Mouse (Mus musculus) neural tube, embryonic 13.5 days (tissue): ENCODE measurements around the gene Tbc1d14. TPM values are rescaled to one million over a fixed set of nuclear protein-coding genes. Genes with fewer than 3 reads are reported as not detected.
A peak's percentile ranks its signal among the peaks of the same experiment; 100 is the strongest.

Source experiments
- ATAC-seq: fragments of 200-750 bp; cut with Nextera tagmentation; 2 replicates; pipeline ENCODE4 v1.8.0; 2017; ENCODE audit warnings: low read depth, mild to moderate bottlenecking, moderate TSS enrichment, moderate library complexity
- H3K27ac ChIP-seq: fragments of 300-500 bp; sonication (generic); replicated peaks from 2 replicates; pipeline ENCODE4 v1.5.1; 2015; ENCODE audit warnings: moderate library complexity, mild to moderate bottlenecking, inconsistent platforms
- H3K27me3 ChIP-seq: fragments of 300-500 bp; sonication (generic); 2 replicates; pipeline ENCODE4 v1.6.1; 2015; ENCODE audit warnings: mild to moderate bottlenecking, inconsistent platforms
- H3K36me3 ChIP-seq: fragments of 300-500 bp; sonication (generic); 2 replicates; pipeline ENCODE4 v1.6.1; 2015; ENCODE audit warnings: mild to moderate bottlenecking, inconsistent platforms
- H3K4me1 ChIP-seq: fragments of 300-500 bp; sonication (generic); replicated peaks from 2 replicates; pipeline ENCODE4 v1.6.1; 2015; ENCODE audit warnings: inconsistent platforms
- H3K4me2 ChIP-seq: fragments of 300-500 bp; sonication (generic); 2 replicates; pipeline ENCODE4 v1.6.1; 2015; ENCODE audit warnings: inconsistent platforms, mild to moderate bottlenecking, moderate library complexity
- H3K4me3 ChIP-seq: fragments of 300-500 bp; sonication (generic); 2 replicates; pipeline ENCODE4 v1.5.1; 2015; ENCODE audit warnings: mild to moderate bottlenecking, inconsistent platforms
- H3K9ac ChIP-seq: fragments of 300-500 bp; sonication (generic); 2 replicates; pipeline ENCODE4 v1.6.1; 2015; ENCODE audit warnings: moderate library complexity, mild to moderate bottlenecking, inconsistent platforms
- H3K9me3 ChIP-seq: fragments of 300-500 bp; sonication (generic); 2 replicates; pipeline ENCODE4 v1.6.1; 2016; ENCODE audit warnings: inconsistent platforms
- WGBS: fragments of 180-500 bp; shearing (Covaris S2); methylation state at CpG from one replicate; pipeline ENCODE4 v1.1.7; 2015; 5-methylcytosine and 5-hydroxymethylcytosine counted together
- polyA plus RNA-seq: library from polyadenylated mRNA; unstranded; fragments of >200 nt; fragmentation: Nextera tagmentation; extraction: Ambion mirVana; gene quantifications from 2 replicates; pipeline ENCODE4 v1.2.1, GENCODE M21; 2015

Tbc1d14 gene
- polyA plus RNA-seq, 1 experiment from 2014 or later = 64.0 TPM

- H3K27ac ChIP-seq = no peak overlapping the region
- H3K9me3 ChIP-seq = no peaks in the 10 kb centered on the region
- ATAC-seq = no peak
- no peaks in the 10 kb centered on the region for H3K27me3 ChIP-seq
- no peak overlapping the region for H3K4me2 ChIP-seq
- no peak overlapping the region for H3K9ac ChIP-seq
- H3K4me1 ChIP-seq = no peaks in the 10 kb centered on the region
- 92% methylated on average over 1 of the region's 1 CpGs for WGBS
- H3K4me3 ChIP-seq = no peak overlapping the region
- H3K36me3 ChIP-seq = no peaks in the 10 kb centered on the region
Measured at GRCm38 (mm10) chr5:36544765-36545164, 48.3 kb downstream of the Tbc1d14 start.

DNA sequence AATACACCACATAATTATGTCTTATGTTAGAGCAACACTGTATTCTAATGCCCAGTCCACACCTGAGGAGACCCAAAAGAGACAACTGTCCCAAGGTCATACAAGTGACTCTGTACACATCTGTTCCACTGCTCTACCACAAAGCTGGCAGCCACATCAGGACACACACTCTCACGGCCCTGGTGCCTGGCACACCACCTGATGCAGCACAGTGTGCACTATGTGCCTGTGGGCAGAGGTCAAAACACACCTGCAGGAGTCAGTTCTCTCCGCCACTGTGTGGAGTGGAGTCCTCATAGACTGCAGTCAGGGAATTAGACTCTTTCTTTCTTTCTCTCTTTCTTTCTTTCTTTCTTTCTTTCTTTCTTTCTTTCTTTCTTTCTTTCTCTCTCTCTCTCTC is 52.1 kb downstream of the Tbc1d14 start:
- 88% methylated on average over 2 of the region's 2 CpGs for WGBS
- Histone ChIP-seq H3K4me1 (no peaks in the 10 kb centered on the region), H3K4me2 (no peak overlapping the region), H3K9ac (no peak overlapping the region), H3K27ac (no peak overlapping the region), H3K27me3 (no peaks in the 10 kb centered on the region), H3K4me3 (no peak overlapping the region), H3K36me3 (no peaks in the 10 kb centered on the region), H3K9me3 (no peaks in the 10 kb centered on the region)
- no peak for ATAC-seq

- Histone ChIP-seq H3K4me2 (no peak overlapping the region), H3K27me3 (no peaks in the 10 kb centered on the region), H3K4me3 (no peak overlapping the region), H3K9ac (no peak overlapping the region), H3K27ac (no peak overlapping the region), H3K9me3 (no peaks in the 10 kb centered on the region), H3K36me3 (no peaks in the 10 kb centered on the region), H3K4me1 (no peaks in the 10 kb centered on the region)
- 48% methylated on average over 4 of the region's 4 CpGs for WGBS
- ATAC-seq = no peak
Measured at GRCm38 (mm10) chr5:36538576-36539187, 54.4 kb downstream of the Tbc1d14 start.

DNA sequence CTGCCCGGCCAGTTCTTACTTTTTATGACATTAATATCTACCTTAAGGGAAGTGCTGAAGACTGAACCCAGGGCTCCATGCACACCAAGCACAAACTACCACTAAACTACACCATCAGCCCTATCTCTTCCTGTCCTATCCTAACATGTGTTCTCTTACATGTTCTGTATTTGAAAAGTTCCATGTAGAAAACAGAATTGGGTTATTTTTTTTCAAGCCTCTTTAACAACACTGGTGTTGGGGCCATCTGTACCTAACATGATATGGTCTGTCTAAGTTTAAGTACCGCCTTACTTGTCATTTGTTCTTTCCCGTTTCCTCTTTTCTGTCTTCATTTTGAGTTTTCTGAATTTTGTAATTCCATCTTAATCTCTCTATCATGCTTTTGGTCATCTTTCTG is 56.7 kb downstream of the Tbc1d14 start:
- Histone ChIP-seq H3K27ac (no peak overlapping the region), H3K36me3 (no peaks in the 10 kb centered on the region), H3K9ac (no peak overlapping the region), H3K27me3 (no peaks in the 10 kb centered on the region), H3K4me2 (no peak overlapping the region), H3K4me3 (no peak overlapping the region), H3K4me1 (no peaks in the 10 kb centered on the region), H3K9me3 (no peaks in the 10 kb centered on the region)
- 92% methylated on average over 3 of the region's 3 CpGs for WGBS
- ATAC-seq = no peak

GRCm38 (mm10) chr5:36535438-36536176 is 57.5 kb downstream of the Tbc1d14 start:
- Histone ChIP-seq H3K36me3 (no peaks in the 10 kb centered on the region), H3K9ac (no peak overlapping the region), H3K4me3 (no peak overlapping the region), H3K9me3 (no peaks in the 10 kb centered on the region), H3K4me1 (peaks cover 4% of the 10 kb centered on the region), H3K27me3 (no peaks in the 10 kb centered on the region), H3K4me2 (no peak overlapping the region), H3K27ac (no peak overlapping the region)
- whole genome bisulfite sequencing = 88% methylated on average over 6 of the region's 6 CpGs
- no peak for ATAC-seq

DNA sequence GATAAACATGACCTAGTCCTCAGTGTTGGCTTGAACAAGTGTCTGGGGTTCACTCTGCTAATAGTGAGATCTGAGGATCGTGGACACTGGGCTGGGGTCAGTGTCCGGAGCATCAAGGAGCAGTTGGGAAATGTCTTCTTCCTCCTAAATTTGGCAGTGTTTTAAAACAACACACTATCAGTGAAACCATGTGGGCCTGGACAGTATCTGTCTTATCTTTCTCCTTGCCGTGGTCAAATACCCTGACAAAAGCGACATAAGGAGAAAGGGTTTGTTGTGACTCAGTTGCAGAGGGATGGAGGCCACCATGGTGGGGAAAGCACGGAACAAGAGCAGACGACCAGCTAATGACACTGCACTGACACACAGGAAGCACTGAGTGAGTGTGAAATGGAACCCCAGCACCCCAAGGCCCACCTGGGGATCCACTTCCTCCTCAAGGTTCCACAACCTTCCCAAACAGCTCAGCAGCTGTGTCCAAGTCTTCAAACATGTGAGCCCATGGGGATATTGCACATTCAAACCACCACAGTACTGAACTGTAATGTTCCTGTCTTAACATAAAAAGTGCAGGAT is 58.5 kb downstream of the Tbc1d14 start:
- 87% methylated on average over 6 of the region's 6 CpGs for WGBS

DNA sequence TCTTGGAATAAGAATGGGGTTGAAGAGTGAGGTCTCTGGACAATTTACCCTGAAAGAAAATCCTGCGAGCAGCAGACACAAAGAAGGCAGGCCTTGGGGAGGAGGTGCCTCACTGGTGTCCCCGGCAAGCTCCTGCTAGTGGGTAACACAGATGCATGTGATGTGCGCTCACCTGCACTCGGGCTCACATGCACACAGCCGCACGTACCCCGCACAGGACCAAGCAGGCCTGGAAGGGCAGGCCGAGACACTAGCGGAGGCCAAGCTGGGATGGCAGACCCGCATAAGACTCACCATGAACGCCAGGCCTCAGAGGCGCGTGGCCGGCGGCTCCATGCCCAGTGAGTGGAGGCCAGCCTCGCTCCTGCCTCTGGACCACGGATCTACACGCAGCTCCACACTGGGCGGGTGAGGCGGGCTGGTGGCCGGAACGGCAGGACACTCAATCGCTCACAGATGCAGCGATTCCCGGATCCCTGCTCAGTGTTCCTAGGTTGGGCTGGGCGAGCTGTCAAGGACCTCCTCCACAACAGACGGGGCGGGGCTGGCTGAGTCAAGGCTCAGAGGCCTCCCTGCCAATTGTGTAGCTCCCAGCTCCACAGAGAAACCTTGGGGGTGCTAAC is 62.8 kb downstream of the Tbc1d14 start:
- WGBS = under 1% methylated on average over 28 of the region's 28 CpGs
- H3K4me2 ChIP-seq = peak overlapping the region; percentile 89
- H3K36me3 ChIP-seq = 0 out of 2 replicates have a peak, but pooled peaks cover 5% of the 10 kb centered on the region
- H3K9ac ChIP-seq = peak overlapping the region; percentile 95
- ATAC-seq = peak; percentile 96
- H3K27ac ChIP-seq = peak overlapping the region; percentile 89
- H3K4me3 ChIP-seq = peak overlapping the region; percentile 94
- no peaks in the 10 kb centered on the region for H3K27me3 ChIP-seq
- H3K9me3 ChIP-seq = no peaks in the 10 kb centered on the region
- H3K4me1 ChIP-seq = peaks cover 38% of the 10 kb centered on the region

More for the DNA sequence above, 58.5 kb downstream of the Tbc1d14 start:
- Histone ChIP-seq H3K9me3 (no peaks in the 10 kb centered on the region), H3K4me2 (no peak overlapping the region), H3K36me3 (no peaks in the 10 kb centered on the region), H3K9ac (no peak overlapping the region), H3K27me3 (no peaks in the 10 kb centered on the region), H3K27ac (no peak overlapping the region), H3K4me3 (no peak overlapping the region), H3K4me1 (peaks cover 9% of the 10 kb centered on the region)
- no peak for ATAC-seq

- WGBS = 11% methylated on average over 5 of the region's 5 CpGs
- H3K4me3 ChIP-seq = peak overlapping the region; percentile 94
- H3K36me3 ChIP-seq = peaks cover 8% of the 10 kb centered on the region; the same call in 1 of the 2 replicates
- ATAC-seq = no peak; the same call in 1 of the 2 replicates
- H3K27me3 ChIP-seq = no peaks in the 10 kb centered on the region
- H3K4me2 ChIP-seq = peak overlapping the region; percentile 89
- H3K9ac ChIP-seq = peak overlapping the region; percentile 95
- peaks cover 38% of the 10 kb centered on the region for H3K4me1 ChIP-seq
- H3K27ac ChIP-seq = peak overlapping the region; percentile 89
- no peaks in the 10 kb centered on the region for H3K9me3 ChIP-seq
Measured at GRCm38 (mm10) chr5:36529698-36530097, 63.4 kb downstream of the Tbc1d14 start.

GRCm38 (mm10) chr5:36526921-36527320 is 66.2 kb downstream of the Tbc1d14 start:
- H3K27ac ChIP-seq = no peak overlapping the region
- H3K4me2 ChIP-seq = no peak overlapping the region
- peaks cover 33% of the 10 kb centered on the region for H3K36me3 ChIP-seq
- ATAC-seq = no peak
- H3K27me3 ChIP-seq = no peaks in the 10 kb centered on the region
- H3K4me1 ChIP-seq = peaks cover 38% of the 10 kb centered on the region
- no peak overlapping the region for H3K9ac ChIP-seq
- H3K4me3 ChIP-seq = no peak overlapping the region
- no peaks in the 10 kb centered on the region for H3K9me3 ChIP-seq
- 93% methylated on average over 2 of the region's 2 CpGs for WGBS

- Histone ChIP-seq H3K27ac (no peak overlapping the region), H3K27me3 (no peaks in the 10 kb centered on the region), H3K4me1 (peaks cover 38% of the 10 kb centered on the region), H3K4me3 (no peak overlapping the region), H3K9ac (no peak overlapping the region), H3K36me3 (peaks cover 39% of the 10 kb centered on the region), H3K9me3 (no peaks in the 10 kb centered on the region), H3K4me2 (no peak overlapping the region)
- no peak for ATAC-seq
- WGBS = 82% methylated on average over 5 of the region's 5 CpGs
Measured at GRCm38 (mm10) chr5:36526274-36526673, 66.8 kb downstream of the Tbc1d14 start.

DNA sequence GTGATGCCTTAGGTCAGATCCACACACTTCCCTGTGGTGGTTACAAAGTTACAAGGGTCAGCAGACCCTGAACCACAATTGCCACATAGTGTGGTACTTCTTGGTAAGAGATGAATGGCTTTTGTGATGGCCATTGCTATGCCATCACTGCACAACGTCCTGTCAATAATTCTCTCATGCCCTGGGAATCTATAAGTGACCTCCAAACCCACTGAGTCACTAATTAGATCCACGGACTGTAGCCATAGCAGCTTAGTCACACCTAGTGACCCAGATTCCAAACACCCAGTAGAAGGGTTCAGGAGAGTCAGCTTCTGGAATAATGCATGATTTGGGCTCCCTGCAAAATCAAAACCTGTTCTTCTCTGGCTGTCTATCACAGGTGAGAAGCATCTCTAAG is 67.9 kb downstream of the Tbc1d14 start:
- Histone ChIP-seq H3K9ac (no peak overlapping the region), H3K27me3 (no peaks in the 10 kb centered on the region), H3K4me3 (no peak overlapping the region), H3K9me3 (no peaks in the 10 kb centered on the region), H3K27ac (no peak overlapping the region), H3K4me1 (peaks cover 33% of the 10 kb centered on the region), H3K36me3 (peaks cover 48% of the 10 kb centered on the region), H3K4me2 (no peak overlapping the region)
- WGBS = 75% methylated on average over 2 of the region's 2 CpGs
- no peak for ATAC-seq

GRCm38 (mm10) chr5:36523219-36523703 is 69.8 kb downstream of the Tbc1d14 start:
- peaks cover 67% of the 10 kb centered on the region for H3K36me3 ChIP-seq
- H3K4me2 ChIP-seq = no peak overlapping the region
- no peak overlapping the region for H3K4me3 ChIP-seq
- H3K9me3 ChIP-seq = no peaks in the 10 kb centered on the region
- H3K27me3 ChIP-seq = no peaks in the 10 kb centered on the region
- no peak overlapping the region for H3K27ac ChIP-seq
- H3K4me1 ChIP-seq = peaks cover 16% of the 10 kb centered on the region
- H3K9ac ChIP-seq = no peak overlapping the region
- 89% methylated on average over 5 of the region's 5 CpGs for WGBS
- ATAC-seq = no peak
